Mouse (Mus musculus) kidney, embryonic 14.5 days (tissue): ENCODE data around the gene Alas2. TPM values are rescaled to one million over a fixed set of nuclear protein-coding genes. Genes with fewer than 3 reads are reported as not detected.

Source experiments
- ATAC-seq: fragments of 200-750 bp; cut with Nextera tagmentation; 2 replicates; pipeline ENCODE4 v1.8.0; 2017; ENCODE audit warnings: moderate number of reproducible peaks, mild to moderate bottlenecking, moderate TSS enrichment, moderate library complexity; ENCODE audit not compliant: low FRiP score, low TSS enrichment
- H3K27ac ChIP-seq: fragments of 300-500 bp; sonication (generic); 2 replicates; pipeline ENCODE4 v1.5.1; 2014; ENCODE audit warnings: low read depth, mild to moderate bottlenecking, low read length, moderate library complexity, mixed read lengths
- H3K27me3 ChIP-seq: fragments of 300-500 bp; sonication (generic); 2 replicates; pipeline ENCODE4 v1.6.1; 2014; ENCODE audit warnings: mild to moderate bottlenecking, low read length; ENCODE audit not compliant: control insufficient read depth, insufficient read depth
- H3K36me3 ChIP-seq: fragments of 300-500 bp; sonication (generic); 2 replicates; pipeline ENCODE4 v1.6.1; 2014; ENCODE audit warnings: low read length, mixed read lengths; ENCODE audit not compliant: control insufficient read depth, insufficient read depth
- H3K4me1 ChIP-seq: fragments of 300-500 bp; sonication (generic); 2 replicates; pipeline ENCODE4 v1.6.1; 2014; ENCODE audit warnings: low read length, mixed read lengths; ENCODE audit not compliant: control insufficient read depth, insufficient read depth
- H3K4me2 ChIP-seq: fragments of 300-500 bp; sonication (generic); replicated peaks from 2 replicates; pipeline ENCODE4 v1.6.1; 2014; ENCODE audit warnings: low read depth, mild to moderate bottlenecking, low read length
- H3K4me3 ChIP-seq: fragments of 300-500 bp; sonication (generic); 2 replicates; pipeline ENCODE4 v1.5.1; 2014; ENCODE audit warnings: mild to moderate bottlenecking, low read length
- H3K9ac ChIP-seq: fragments of 300-500 bp; sonication (generic); 2 replicates; pipeline ENCODE4 v1.6.1; 2014; ENCODE audit warnings: low read depth, mild to moderate bottlenecking, low read length, moderate library complexity
- H3K9me3 ChIP-seq: fragments of 300-500 bp; sonication (generic); 2 replicates; pipeline ENCODE4 v1.6.1; 2016; ENCODE audit warnings: low read length; ENCODE audit not compliant: control insufficient read depth
- WGBS: fragments of 180-500 bp; shearing (Covaris S2); extraction: QIAGEN DNeasy Blood & Tissue Kit; methylation state at CpG from one replicate; pipeline ENCODE4 v1.1.7; 2014; 5-methylcytosine and 5-hydroxymethylcytosine counted together
- microRNA-seq: library from miRNA; unstranded; fragments of <30 nt; microRNA quantifications from one replicate; pipeline ENCODE4, GENCODE M21; 2016
- polyA plus RNA-seq: library from polyadenylated mRNA; unstranded; fragments of >200 nt; fragmentation: Nextera tagmentation; extraction: Ambion mirVana; gene quantifications from 2 replicates; pipeline ENCODE4 v1.2.1, GENCODE M21; 2014

Alas2 gene
- polyA plus RNA-seq, 1 experiment from 2014 or later: 33.3 TPM

- no peak overlapping the region for H3K4me2 ChIP-seq
- no peaks in the 10 kb centered on the region for H3K27me3 ChIP-seq
- 98% methylated on average over 3 of the region's 3 CpGs for WGBS
- no peak overlapping the region for H3K4me3 ChIP-seq
- ATAC-seq: no peak
- H3K27ac ChIP-seq: no peak overlapping the region
- no peak overlapping the region for H3K9ac ChIP-seq
- no peaks in the 10 kb centered on the region for H3K9me3 ChIP-seq
- H3K4me1 ChIP-seq: no peaks in the 10 kb centered on the region
- H3K36me3 ChIP-seq: no peaks in the 10 kb centered on the region
Observed at GRCm38 (mm10) chrX:150594176-150594575, 47.0 kb downstream of the Alas2 start.

GRCm38 (mm10) chrX:150595016-150595760 is 48.0 kb downstream of the Alas2 start:
- WGBS: 81% methylated on average over 9 of the region's 9 CpGs
- Histone ChIP-seq H3K36me3 (no peaks in the 10 kb centered on the region), H3K4me2 (no peak overlapping the region), H3K4me1 (no peaks in the 10 kb centered on the region), H3K4me3 (no peak overlapping the region), H3K9me3 (no peaks in the 10 kb centered on the region), H3K27ac (no peak overlapping the region), H3K27me3 (no peaks in the 10 kb centered on the region), H3K9ac (no peak overlapping the region)
- no peak for ATAC-seq

- no peak overlapping the region for H3K9ac ChIP-seq
- no peaks in the 10 kb centered on the region for H3K27me3 ChIP-seq
- 85% methylated on average over 2 of the region's 2 CpGs for WGBS
- no peak overlapping the region for H3K4me3 ChIP-seq
- no peaks in the 10 kb centered on the region for H3K36me3 ChIP-seq
- H3K4me2 ChIP-seq: no peak overlapping the region
- H3K4me1 ChIP-seq: no peaks in the 10 kb centered on the region
- H3K27ac ChIP-seq: no peak overlapping the region
- H3K9me3 ChIP-seq: no peaks in the 10 kb centered on the region
- ATAC-seq: no peak
Observed at GRCm38 (mm10) chrX:150598882-150599281, 51.7 kb downstream of the Alas2 start.

Small RNAs within 50 kb of the gene (microRNA-seq; reads per million reads assigned to microRNA genes)
- gene Mir3620: not detected

Other genes with a start within 250 kb of the Alas2 start
- 42.7 and 61.0 TPM in 2 replicates for gene Tmem29, start 88.2 kb upstream of the Alas2 start, polyA plus RNA-seq
- 6.7 and 8.6 TPM in 2 replicates for gene Pfkfb1, start 40.9 kb downstream of the Alas2 start, polyA plus RNA-seq
- gene Apex2, start 42.5 kb downstream of the Alas2 start, polyA plus RNA-seq: 23.5 and 24.2 TPM in 2 replicates
- gene Tro, start 110.2 kb downstream of the Alas2 start, polyA plus RNA-seq: 19.2 and 30.7 TPM in 2 replicates